In genomic region chr5:122400628-122401302, GRCm38 (mm10) we compare ENCODE assay signal across 9 mouse cellular contexts. TPM values are rescaled to one million over a fixed set of nuclear protein-coding genes. Genes with fewer than 3 reads are reported as not detected.
DNase-seq lines count a peak whose midpoint lies in the region; TF ChIP-seq lines count a peak whose summit lies in the region.
"Had no signal": no experiment of that assay in that cellular context is flagged by ENCODE, and none has a peak within 500 bp of the region (broad histone marks: within the 10 kb centered on the region; RNA-seq: fewer than 3 reads in every experiment).

No protein-coding gene starts in this region.

- intact Hi-C loops in gastrocnemius, postnatal 36 days (cut with DNase I): loop anchor here (1.0 to 5.0 kb wide), 2 partner anchors 227 to 327 kb away; no protein-coding TSS in a partner anchor

- TF ChIP-seq POLR2A in small intestine, adult 2 months (IDR thresholded peaks at IDR 0.05; ENCODE audit: low read depth, low read length): no peak

- peak; percentile 36 for DNase-seq in right cerebral cortex, postnatal 14 days
- no peak for DNase-seq in right cerebral cortex, postnatal 4 days
- DNase-seq in gastrocnemius, postnatal 36 days: peak; percentile 47 to 50
- peak; percentile 85 for DNase-seq in kidney, postnatal 14 days
- no peak for DNase-seq in thymus, postnatal 4 days
- no peak for DNase-seq in retina, embryonic 14.5 days (ENCODE audit: low spot score)
- no peak for DNase-seq in thymus, postnatal 10 days (ENCODE audit: low spot score in 2 of 2)

- no peaks in the 10 kb centered on the region for H3K27me3 ChIP-seq in small intestine, adult 2 months (ENCODE audit: control insufficient read depth, insufficient read depth, low read length)
- H3K27me3 ChIP-seq: megakaryocyte, embryonic 14.5 days had no signal

- H3K4me3 ChIP-seq in small intestine, adult 2 months (ENCODE audit: low read depth, low read length): no peak overlapping the region
- H3K4me3 ChIP-seq: megakaryocyte, embryonic 14.5 days had no signal

- no peak for TF ChIP-seq CTCF in small intestine, adult 2 months (IDR thresholded peaks at IDR 0.05; ENCODE audit: extremely low read depth, insufficient read length, insufficient replicate concordance, low read depth, low read length)

- WGBS in small intestine, adult 2 months: 72% methylated on average over 18 of the region's 18 CpGs

- peaks cover 75% of the 10 kb centered on the region for H3K36me3 ChIP-seq in small intestine, adult 2 months (ENCODE audit: control insufficient read depth, insufficient read depth, low read length)

- peak overlapping the region; percentile 68 for H3K27ac ChIP-seq in small intestine, adult 2 months (ENCODE audit: insufficient read depth, low read depth, low read length)

- peaks cover 2% of the 10 kb centered on the region for H3K4me1 ChIP-seq in small intestine, adult 2 months (ENCODE audit: control insufficient read depth, insufficient read depth, insufficient read length, low read length)

RNA-seq across cellular contexts. Expression of gene Arpc3, which starts 9.1 kb away (rescaled TPM):
- 10 to 100 TPM; 47.2 to 51.2 TPM for total RNA-seq in gastrocnemius, postnatal 36 days (2021)
- 46.5 and 105 TPM in 2 replicates for polyA plus RNA-seq in small intestine, adult 2 months (2012; rRNA removed)

RNA-seq across cellular contexts. Expression of gene Anapc7, which starts 20.7 kb away (rescaled TPM):
- 10 to 100 TPM; 11.3 to 13.2 TPM for total RNA-seq in gastrocnemius, postnatal 36 days (2021)
- 9.1 and 17.2 TPM in 2 replicates for polyA plus RNA-seq in small intestine, adult 2 months (2012; rRNA removed)

RNA-seq across cellular contexts. Expression of gene Fam216a, which starts 28.6 kb away (rescaled TPM):
- total RNA-seq in gastrocnemius, postnatal 36 days (2021): 1 to 10 TPM; 4.2 to 6.5 TPM
- polyA plus RNA-seq in small intestine, adult 2 months (2012; rRNA removed): 3.2 and 3.5 TPM in 2 replicates

RNA-seq across cellular contexts. Expression of gene Gpn3, which starts 29.1 kb away (rescaled TPM):
- 10 to 100 TPM; 22.4 to 23.8 TPM for total RNA-seq in gastrocnemius, postnatal 36 days (2021)
- 22.4 and 32.6 TPM in 2 replicates for polyA plus RNA-seq in small intestine, adult 2 months (2012; rRNA removed)

RNA-seq across cellular contexts. Expression of gene Vps29, which starts 46.6 kb away (rescaled TPM):
- total RNA-seq in gastrocnemius, postnatal 36 days (2021): 10 to 100 TPM; 36.2 to 41.3 TPM
- polyA plus RNA-seq in small intestine, adult 2 months (2012; rRNA removed): 31.4 and 36.6 TPM in 2 replicates

Comparison
In these comparisons a context has a peak if more than half of its experiments do, and no peak if none do; other contexts are left out.
1. DNase-seq: peak in right cerebral cortex, postnatal 14 days (single experiment), gastrocnemius, postnatal 36 days (2 of 2) and kidney, postnatal 14 days (single experiment); none in right cerebral cortex, postnatal 4 days (single experiment), thymus, postnatal 4 days (single experiment), retina, embryonic 14.5 days (single experiment) and thymus, postnatal 10 days (0 of 2).